Mouse (Mus musculus) brain, embryonic 14.5 days (tissue): ENCODE measurements around the gene Fuz. TPM values are rescaled to one million over a fixed set of nuclear protein-coding genes. Genes with fewer than 3 reads are reported as not detected.

Experiments
- DNase-seq: peaks from one replicate; pipeline ENCODE4 v3.0.0-alpha.2; 2011; ENCODE audit warnings: low read depth
- CTCF ChIP-seq: fragments of 200-500 bp; IDR thresholded peaks from 2 replicates; pipeline ENCODE4 v1.5.1; 2012; ENCODE audit warnings: inconsistent platforms, mild to moderate bottlenecking, moderate library complexity, borderline replicate concordance; ENCODE audit not compliant: insufficient read depth, insufficient read length; ENCODE audit errors: extremely low read depth
- POLR2A ChIP-seq: fragments of 200-500 bp; IDR thresholded peaks from 2 replicates; pipeline ENCODE4 v1.6.1; 2012; ENCODE audit warnings: mild to moderate bottlenecking, inconsistent platforms, borderline replicate concordance; ENCODE audit not compliant: poor library complexity, insufficient read depth, insufficient read length, severe bottlenecking; ENCODE audit errors: extremely low read depth
- polyA plus RNA-seq: library from polyadenylated mRNA; depleted of rRNA; stranded (reverse); fragments of >200 nt; gene quantifications from 2 replicates; pipeline ENCODE4 v1.2.3, GENCODE M21; 2012; rRNA removed

The Fuz gene
- polyA plus RNA-seq = 29.7 and 47.4 TPM in 2 replicates

DNA sequence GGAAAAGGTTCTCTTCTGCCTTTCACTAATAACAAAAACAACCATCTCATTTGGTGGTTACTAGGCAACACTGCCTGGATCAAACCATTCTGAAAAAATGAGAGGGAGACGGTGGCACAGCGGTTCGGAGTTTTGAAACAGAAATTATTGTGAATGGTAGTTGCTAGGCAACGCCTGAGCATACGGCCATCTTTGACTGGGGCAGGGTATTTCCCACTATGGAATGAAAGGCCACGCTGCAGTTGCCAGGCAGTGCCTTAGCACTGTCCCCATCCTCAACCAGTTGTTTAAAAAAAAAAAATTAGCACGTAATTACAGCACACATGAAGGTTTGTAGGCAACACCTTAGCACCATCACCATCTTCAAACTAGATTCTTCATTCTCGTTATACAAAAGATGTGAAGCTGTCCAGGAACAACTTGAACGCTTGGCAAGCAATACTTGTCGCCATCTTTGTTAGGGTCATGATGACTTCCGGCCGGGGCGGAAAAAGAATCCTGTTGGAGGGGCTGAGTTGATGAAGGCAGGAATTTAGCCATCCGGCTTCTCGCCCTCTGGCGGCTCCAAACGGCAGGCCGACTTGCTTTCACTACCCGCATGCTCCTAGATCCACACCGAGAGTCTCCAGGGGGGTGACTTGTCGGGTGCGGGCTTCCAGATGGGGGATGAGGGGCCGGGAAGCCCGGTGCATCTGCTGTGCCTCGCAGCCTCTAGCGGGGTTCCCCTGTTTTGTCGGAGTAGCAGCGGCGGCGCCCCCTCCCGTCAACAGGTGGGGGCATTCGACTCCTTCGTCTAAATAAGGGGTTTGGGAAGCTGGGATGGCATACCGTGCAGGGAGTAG lies at the start of gene Fuz:
TSS of gene Fuz (plus strand) at position 487 of the 842 bp plus-strand sequence.
- peak; percentile 74 for TF ChIP-seq CTCF
- 0 out of 2 replicates have a peak, but pooled peaks have one; percentile 12 for TF ChIP-seq POLR2A
- DNase-seq = peak; percentile 99

- TF ChIP-seq POLR2A (no peak), CTCF (no peak)
- no peak for DNase-seq
Observed at GRCm38 (mm10) chr7:44846804-44847203, 49.1 kb upstream of the Fuz start.

DNA sequence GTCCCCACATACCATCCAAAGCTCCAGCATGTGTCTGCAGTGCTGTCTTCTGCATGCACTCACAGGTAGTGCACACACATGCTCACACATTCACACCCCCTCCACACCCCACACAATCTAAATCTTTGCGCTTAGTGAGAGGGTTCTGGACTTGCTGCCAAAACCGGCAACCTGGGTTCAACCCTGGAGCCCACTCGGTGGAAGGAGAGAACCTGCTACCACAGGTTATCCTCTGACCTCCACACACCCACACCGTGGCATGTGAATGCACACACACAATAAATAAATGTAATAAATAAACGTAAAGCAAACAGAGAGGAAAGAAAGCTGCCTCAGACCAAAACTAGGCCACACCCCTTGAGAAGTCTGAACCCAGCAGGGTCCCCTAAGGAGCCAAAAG lies 48.1 kb upstream of the Fuz start:
- no peak for DNase-seq

GRCm38 (mm10) chr7:44848561-44849415 lies 47.1 kb upstream of the Fuz start, which contains the start of the genes Akt1s1 and Tbc1d17:
TSS of gene Akt1s1 (plus strand) at chr7:44848991.
TSS of gene Tbc1d17 (minus strand) at chr7:44849079.
- peak; percentile 64; the same call in 1 of the 2 replicates for TF ChIP-seq POLR2A
- TF ChIP-seq CTCF = no peak
- peak; percentile 100 for DNase-seq

More for the DNA sequence above, 48.1 kb upstream of the Fuz start:
- TF ChIP-seq POLR2A (no peak), CTCF (no peak)

DNA sequence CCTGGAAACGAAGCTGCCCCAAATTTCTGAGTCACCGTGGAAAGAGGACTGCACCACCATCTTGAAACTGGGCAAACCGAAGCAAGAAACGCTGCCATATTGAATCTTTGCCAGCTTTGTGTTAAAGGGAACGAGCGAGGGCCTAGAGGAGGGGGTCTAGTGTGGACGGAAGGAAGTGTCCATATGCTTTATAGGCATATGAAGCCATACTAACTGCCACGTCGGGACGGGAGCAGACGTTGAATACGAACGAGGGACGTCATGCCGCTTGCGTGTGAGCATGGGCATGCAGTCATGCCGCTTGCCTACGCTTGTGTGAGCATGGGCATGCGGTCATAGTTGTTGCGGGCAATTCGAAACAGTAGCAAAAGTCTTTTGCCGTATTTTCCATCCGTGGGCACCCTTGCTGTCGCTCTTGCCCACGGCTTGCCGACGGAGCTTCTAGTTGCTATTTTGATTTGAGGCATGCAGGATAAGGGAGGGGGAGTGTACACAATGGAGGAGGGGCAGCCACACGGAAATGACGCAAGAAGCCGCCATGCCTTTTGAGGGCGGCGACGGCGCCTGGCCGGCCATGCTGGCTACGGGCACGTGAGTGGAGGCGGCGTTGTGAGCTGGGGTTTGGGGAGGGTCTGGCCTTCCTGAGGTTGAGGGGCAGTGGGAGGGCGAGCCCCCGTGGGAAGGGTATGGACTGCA lies 46.3 kb upstream of the Fuz start:
- no peak for TF ChIP-seq CTCF
- 0 out of 2 replicates have a peak, but pooled peaks have one; percentile 26 for TF ChIP-seq POLR2A
- peak; percentile 98 for DNase-seq

DNA sequence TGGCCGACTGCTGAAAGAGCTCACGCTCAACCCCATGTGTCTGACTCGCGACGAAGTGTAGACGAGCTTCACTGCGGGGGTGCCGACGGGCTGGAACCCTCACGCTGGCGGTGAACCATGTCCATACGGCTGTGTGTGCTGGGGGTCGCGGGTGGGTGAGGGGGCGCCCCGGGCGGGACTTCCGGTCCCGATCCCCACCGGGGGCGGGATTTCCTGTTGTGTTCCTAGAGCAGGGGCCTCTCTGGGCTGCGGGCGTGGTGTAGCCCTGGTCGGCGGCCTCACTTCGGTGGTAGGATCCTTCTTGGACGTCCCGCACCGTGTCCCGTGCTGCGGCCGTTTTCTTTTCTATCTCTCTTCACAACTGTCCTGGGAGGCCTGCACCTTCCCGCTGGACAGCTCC lies 45.7 kb upstream of the Fuz start:
- TF ChIP-seq CTCF = no peak
- TF ChIP-seq POLR2A = no peak
- peak; percentile 88 for DNase-seq

- no peak for DNase-seq
- no peak for TF ChIP-seq POLR2A
- no peak for TF ChIP-seq CTCF
Observed at GRCm38 (mm10) chr7:44850789-44851624, 44.9 kb upstream of the Fuz start.

DNA sequence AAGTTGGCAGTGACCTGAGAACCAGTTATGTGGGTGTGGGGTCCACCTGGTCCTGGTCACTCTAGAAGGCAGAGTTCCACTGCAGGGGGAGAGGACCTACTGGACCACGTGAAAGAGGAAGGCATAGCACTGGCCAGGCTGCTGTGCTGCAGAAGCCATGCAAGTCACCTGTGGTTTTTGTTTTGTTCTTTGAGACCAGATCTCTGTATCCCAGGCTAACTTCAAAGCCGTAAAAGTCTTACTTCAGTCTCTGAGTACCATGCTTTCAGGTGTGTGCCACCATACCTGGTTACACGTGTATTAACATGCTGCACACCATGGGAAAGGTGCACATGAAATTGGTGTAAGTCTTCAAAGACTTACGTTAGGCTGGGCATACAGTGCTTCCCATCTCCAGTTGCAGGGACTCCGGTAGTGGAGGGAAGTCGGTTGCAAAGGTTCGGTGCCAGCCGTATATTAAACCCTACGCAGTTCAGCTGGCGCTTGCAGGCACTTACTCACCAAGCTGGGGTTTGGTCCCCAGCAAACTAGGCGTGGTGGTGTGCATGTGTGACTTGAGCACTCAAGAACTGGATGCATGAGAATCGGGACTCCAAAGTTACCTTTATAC lies 44.1 kb upstream of the Fuz start:
- no peak for DNase-seq
- no peak for TF ChIP-seq POLR2A
- no peak for TF ChIP-seq CTCF

- no peak for TF ChIP-seq CTCF
- no peak for DNase-seq
Observed at GRCm38 (mm10) chr7:44852259-44853027, 43.4 kb upstream of the Fuz start.

DNA sequence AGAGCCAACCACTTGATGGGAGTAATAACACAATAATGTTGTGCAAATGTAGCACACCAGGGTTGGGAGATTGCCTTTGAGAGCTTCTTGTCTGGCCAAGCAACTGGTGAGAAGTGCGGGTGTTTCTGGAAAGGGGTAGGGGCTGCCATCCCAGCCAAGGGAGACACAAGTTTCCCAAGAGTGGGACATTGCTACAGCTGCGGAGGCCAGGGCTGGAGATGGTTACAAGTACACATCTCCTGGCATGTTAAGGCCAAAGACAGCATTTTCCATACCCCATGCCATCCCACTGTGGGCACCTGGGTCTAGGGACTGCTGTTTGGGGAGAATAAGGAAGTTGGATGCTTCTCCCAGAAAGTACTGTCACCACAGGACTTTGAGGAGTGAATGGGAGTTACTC lies 42.8 kb upstream of the Fuz start:
- TF ChIP-seq POLR2A (no peak), CTCF (no peak)
- no peak for DNase-seq
